Mouse (Mus musculus) heart, adult 2 months (tissue): ENCODE results near the gene Oma1. TPM values are rescaled to one million over a fixed set of nuclear protein-coding genes. Genes with fewer than 3 reads are reported as not detected.

Experiments
- DNase-seq, 2 experiments: peaks; one replicate each; pipeline ENCODE4 v3.0.0; 2021
- H3K27ac ChIP-seq: fragments of 200-600 bp; 2 replicates; pipeline ENCODE4 v1.8.1; 2022
- H3K27me3 ChIP-seq: fragments of 200-500 bp; 2 replicates; pipeline ENCODE4 v1.6.1; 2012; ENCODE audit warnings: mild to moderate bottlenecking, low read length, inconsistent platforms, mixed read lengths; ENCODE audit not compliant: control insufficient read depth, insufficient read depth
- H3K36me3 ChIP-seq: fragments of 200-500 bp; 2 replicates; pipeline ENCODE4 v1.6.1; 2012; ENCODE audit warnings: low read length, inconsistent platforms; ENCODE audit not compliant: control insufficient read depth, insufficient read depth
- H3K4me1 ChIP-seq: fragments of 200-500 bp; 2 replicates; pipeline ENCODE4 v1.6.1; 2011; ENCODE audit warnings: low read length; ENCODE audit not compliant: control insufficient read depth, insufficient read depth
- H3K4me3 ChIP-seq: fragments of 200-600 bp; 2 replicates; pipeline ENCODE4 v1.8.1; 2022
- H3K79me2 ChIP-seq: fragments of 200-500 bp; replicated peaks from 2 replicates; pipeline ENCODE4 v1.6.1; 2012; ENCODE audit warnings: mild to moderate bottlenecking, inconsistent platforms, low read length, moderate library complexity, mixed read lengths; ENCODE audit not compliant: control insufficient read depth, insufficient read depth
- H3K9ac ChIP-seq: fragments of 200-500 bp; 2 replicates; pipeline ENCODE4 v1.6.1; 2012; ENCODE audit warnings: low read depth, mild to moderate bottlenecking, control low read depth, inconsistent platforms, low read length, mixed read lengths
- CTCF ChIP-seq: fragments of 200-600 bp; IDR thresholded peaks from 2 replicates; pipeline ENCODE4 v1.8.1; 2022; ENCODE audit warnings: antibody characterized with exemption, mild to moderate bottlenecking, moderate library complexity
- EP300 ChIP-seq: fragments of 200-500 bp; IDR thresholded peaks from 2 replicates; pipeline ENCODE4 v1.6.1; 2011; ENCODE audit warnings: low read depth, low read length, control low read depth; ENCODE audit not compliant: insufficient read depth
- POLR2A ChIP-seq: fragments of 200-500 bp; IDR thresholded peaks from 2 replicates; pipeline ENCODE4 v1.6.1; 2011; ENCODE audit warnings: mild to moderate bottlenecking, low read depth, low read length, control low read depth; ENCODE audit not compliant: insufficient read depth
- WGBS: fragments of 180-500 bp; shearing (Covaris S2); methylation state at CpG from one replicate; pipeline ENCODE4 v1.1.7; 2018; 5-methylcytosine and 5-hydroxymethylcytosine counted together
- intact Hi-C: fragments of 180-260 bp; cut with DNase I; formaldehyde crosslinking; loops from one replicate; pipeline ENCODE4 v1.15.1; 2025
- polyA plus RNA-seq: library from polyadenylated mRNA; depleted of rRNA; stranded (reverse); fragments of >200 nt; gene quantifications from 2 replicates; pipeline ENCODE4 v1.2.3, GENCODE M21; 2012; rRNA removed
- total RNA-seq, 2 experiments: library from RNA; stranded (reverse); gene quantifications; 2 replicates each; pipeline ENCODE4 v1.2.3; 2021

Gene Oma1
- total and polyA plus RNA-seq, 3 experiments, result 20.4 to 40.1 (median 33.0) TPM

DNA sequence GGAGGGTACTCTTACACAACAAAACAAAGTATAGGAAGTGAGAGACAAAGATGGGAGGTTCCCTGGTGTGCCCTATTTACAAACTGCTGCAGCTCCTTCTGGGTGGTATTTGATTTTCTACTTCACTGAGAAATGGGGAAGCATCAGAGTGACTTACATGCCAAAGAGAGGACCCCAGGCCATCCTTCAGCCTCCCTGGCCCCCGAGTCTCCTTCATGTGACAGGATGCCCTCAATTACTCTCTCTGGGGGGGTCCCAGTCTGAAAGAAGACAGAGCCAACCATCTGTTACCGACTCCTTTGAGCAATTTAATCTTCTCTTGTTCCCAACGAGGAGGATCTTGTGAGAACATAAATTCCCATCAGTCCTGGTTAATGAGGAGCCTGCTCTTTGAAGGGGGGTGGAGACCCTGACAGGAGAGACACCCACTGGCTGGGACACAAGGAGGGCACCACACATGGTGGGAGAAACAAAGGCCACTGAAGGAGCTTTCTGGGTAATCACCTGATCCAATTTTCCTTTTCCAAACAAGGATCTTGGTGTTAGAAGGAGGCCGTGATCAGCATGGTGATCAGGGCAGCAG lies 96.7 kb downstream of the Oma1 start:
- TF ChIP-seq CTCF (no peak), EP300 (no peak), POLR2A (no peak)
- intact Hi-C loops, result no loop called here
- no peaks in the 10 kb centered on the region for H3K36me3 ChIP-seq
- no peak overlapping the region for H3K9ac ChIP-seq
- no peak overlapping the region for H3K27ac ChIP-seq
- 30% methylated on average over 4 of the region's 4 CpGs for WGBS
- no peak for DNase-seq
- no peaks in the 10 kb centered on the region for H3K4me1 ChIP-seq
- no peaks in the 10 kb centered on the region for H3K27me3 ChIP-seq
- no peaks in the 10 kb centered on the region for H3K79me2 ChIP-seq
- no peak overlapping the region for H3K4me3 ChIP-seq

Other genes starting within 250 kb of the Oma1 start
- gene Mier1, start 199.4 kb upstream of the Oma1 start, total RNA-seq, result 10 to 100 TPM; 32.0 to 36.9 TPM
- gene Mier1, start 199.4 kb upstream of the Oma1 start, polyA plus RNA-seq, result 7.0 and 12.5 TPM in 2 replicates
- gene Wdr78, start 199.3 kb upstream of the Oma1 start, total RNA-seq, result 1 to 10 TPM; 1.1 to 1.3 TPM
- gene Wdr78, start 199.3 kb upstream of the Oma1 start, polyA plus RNA-seq, result 0.29 and 0.37 TPM in 2 replicates
- 1 to 10 TPM; 7.6 to 8.0 TPM for gene Slc35d1, start 98.6 kb upstream of the Oma1 start, total RNA-seq
- gene Slc35d1, start 98.6 kb upstream of the Oma1 start, polyA plus RNA-seq, result 3.9 and 7.3 TPM in 2 replicates
- gene 4921539E11Rik, start 22.9 kb upstream of the Oma1 start, total RNA-seq, result not detected
- not detected in 2 replicates for gene 4921539E11Rik, start 22.9 kb upstream of the Oma1 start, polyA plus RNA-seq